Mouse (Mus musculus): ENCODE data around the gene Olfr49.

DNA sequence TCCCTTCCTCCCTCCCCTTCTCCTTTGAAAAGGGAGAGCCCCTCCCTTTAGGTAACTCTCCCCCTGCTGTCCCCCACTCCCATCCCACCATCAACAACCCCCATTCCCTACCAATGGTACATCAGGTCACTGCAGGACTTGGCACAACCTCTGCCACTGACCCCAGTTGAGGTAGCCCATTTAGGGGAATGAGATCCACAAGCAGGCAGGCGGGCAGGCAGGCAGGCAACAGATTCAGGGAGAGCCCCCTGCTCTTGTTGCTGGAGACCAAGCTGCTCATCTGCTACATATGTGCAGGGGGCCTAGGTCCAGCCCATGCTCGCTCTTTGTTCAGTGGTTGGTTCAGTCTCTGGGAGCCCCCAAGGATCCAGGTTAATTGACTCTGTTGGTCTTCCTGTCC lies 8.3 kb downstream of the Olfr49 start:
- TF ChIP-seq POLR2A (IDR thresholded peaks at IDR 0.05; ENCODE audit: extremely low read depth, insufficient read depth, low read length) (no peak), CTCF (IDR thresholded peaks at IDR 0.05; ENCODE audit: extremely low read depth, insufficient read depth, low read length) (no peak)
